Mouse (Mus musculus) colon, adult 2 months (tissue): ENCODE data around the gene Mettl23. TPM values are rescaled to one million over a fixed set of nuclear protein-coding genes. Genes with fewer than 3 reads are reported as not detected.

ENCODE experiments used
- polyA plus RNA-seq: library from polyadenylated mRNA; depleted of rRNA; stranded (reverse); fragments of >200 nt; gene quantifications from 2 replicates; pipeline ENCODE4 v1.2.3, GENCODE M21; 2012; rRNA removed

The Mettl23 gene
- polyA plus RNA-seq, result 16.8 and 20.8 TPM in 2 replicates

DNA sequence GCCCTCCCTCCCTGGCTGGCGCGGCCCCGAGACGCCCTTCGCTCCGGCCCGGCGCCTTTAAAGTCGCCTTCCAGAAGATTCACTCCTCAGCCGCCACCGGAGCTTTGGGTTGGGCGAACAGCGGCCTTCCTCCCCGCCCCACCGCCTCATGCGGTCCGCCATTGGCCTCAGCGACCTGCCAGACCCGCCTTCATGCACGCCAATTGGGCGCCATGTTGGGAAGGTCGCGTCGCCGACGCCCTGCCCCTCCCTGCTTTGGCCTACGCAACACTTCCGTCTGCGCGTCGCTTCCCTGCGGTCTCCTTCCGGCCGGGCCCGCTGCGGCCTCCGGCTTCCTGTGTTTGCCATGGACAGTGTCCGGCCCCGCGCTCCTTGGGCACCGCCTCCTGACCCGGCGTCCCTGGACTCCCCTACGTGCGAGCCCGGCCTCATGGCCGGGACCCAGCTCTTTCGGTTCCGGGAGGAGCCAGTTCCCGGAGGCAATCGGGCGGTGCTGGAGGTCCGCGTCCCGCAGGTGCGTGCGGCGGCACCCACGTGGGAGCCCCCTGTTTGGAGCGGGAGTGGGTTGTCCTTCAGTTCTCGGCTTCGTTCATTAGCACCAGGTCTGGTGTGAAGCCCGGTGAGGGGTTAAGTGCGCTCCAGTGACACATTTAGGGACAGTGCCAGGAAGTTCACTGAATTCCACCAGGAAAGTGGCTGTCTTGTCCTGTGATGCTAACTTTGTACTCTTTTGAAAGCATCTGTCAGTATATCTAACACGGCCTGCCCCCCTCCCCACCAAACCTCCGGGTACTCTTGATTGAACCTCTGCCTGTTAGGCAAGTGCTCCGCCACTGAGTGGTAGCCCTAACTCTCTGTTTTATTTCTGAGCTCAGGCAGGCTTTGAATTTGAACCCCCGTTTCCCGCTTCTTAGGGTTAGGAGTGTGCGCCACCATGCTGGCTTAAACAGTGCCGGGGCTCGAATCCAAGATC is at the start of gene Mettl23, which contains the start of gene Jmjd6:
TSS of gene Mettl23 (plus strand) at position 18 of the 973 bp plus-strand sequence.
TSS of gene Jmjd6 (minus strand) at position 189 of the 973 bp plus-strand sequence.

DNA sequence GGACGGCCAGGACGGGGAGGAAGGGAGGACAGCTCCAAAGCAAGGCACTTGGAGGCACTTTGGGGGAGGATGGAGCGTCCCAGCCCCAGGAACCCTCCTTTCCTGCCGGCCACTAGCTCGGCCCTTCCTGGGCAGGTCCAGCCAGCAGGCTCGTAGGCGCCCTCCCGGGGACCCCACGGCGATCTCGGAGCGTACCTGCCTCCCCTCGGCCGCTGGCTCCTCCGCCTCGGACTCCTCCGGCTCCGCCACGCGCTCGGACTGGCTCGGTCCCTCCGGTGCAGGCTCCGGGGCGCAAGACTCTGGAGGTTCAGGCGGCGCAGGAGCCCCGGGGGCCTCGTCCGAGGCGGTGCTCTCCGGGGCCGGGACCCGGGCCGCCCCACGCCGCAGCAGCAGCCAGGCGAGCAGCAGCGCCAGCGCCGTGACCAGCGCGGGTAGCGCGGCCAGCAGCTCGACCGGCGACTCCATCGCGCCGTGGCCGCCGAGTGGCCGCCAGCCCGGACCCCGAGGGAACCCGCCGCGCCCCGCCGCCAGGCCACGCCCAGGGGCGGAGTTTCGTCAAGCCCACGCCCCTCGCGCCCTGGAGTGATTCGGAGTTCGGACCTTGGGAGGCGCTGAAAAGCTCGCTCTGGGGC is 15.4 kb upstream of the Mettl23 start, which contains the start of gene Mxra7:
TSS of gene Mxra7 (minus strand) at position 513 of the 632 bp plus-strand sequence.

GRCm38 (mm10) chr11:116852291-116852890 is 9.3 kb downstream of the Mettl23 start, which contains the start of gene Mfsd11:
Gene Mfsd11, plus strand, starts transcription at chr11:116852440.

DNA sequence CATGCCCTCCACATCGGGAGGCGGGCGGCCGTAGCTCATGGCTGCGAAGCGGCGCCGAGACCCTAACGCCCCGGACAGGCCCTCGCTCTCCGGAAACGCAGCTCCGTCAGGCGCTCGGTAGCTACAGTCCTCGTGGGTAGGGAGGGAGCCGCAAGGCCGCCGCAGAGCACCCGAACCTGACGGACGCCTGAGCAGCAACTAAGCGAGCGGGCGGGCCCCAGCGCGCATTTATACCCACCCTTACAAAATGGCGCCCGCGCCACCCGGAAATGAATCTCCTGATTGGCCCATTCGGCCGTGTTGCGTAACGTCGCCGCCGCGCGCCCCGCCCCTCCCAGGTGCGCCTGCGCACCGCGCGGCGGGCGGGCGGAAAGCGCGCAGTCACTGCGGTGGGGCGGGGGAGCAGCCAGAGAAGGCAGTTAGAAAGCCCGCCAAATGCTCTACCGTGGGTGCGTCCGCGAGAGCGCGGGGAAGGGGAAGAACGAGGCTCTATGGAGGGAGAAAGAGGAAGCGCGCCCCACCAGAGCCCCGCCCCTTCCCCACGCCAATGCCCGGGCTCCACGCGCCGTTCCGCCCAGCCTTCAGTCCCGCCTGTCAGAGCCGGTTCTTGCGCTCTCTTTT is 9.9 kb downstream of the Mettl23 start, which contains the start of gene Srsf2:
TSS of gene Srsf2 (minus strand) at position 204 of the 621 bp plus-strand sequence.

Other genes with a start within 250 kb of the Mettl23 start
- gene Rhbdf2, start 216.3 kb upstream of the Mettl23 start, polyA plus RNA-seq, result 38.9 and 40.1 TPM in 2 replicates
- 0.60 and 0.79 TPM in 2 replicates for gene Prcd, start 189.7 kb upstream of the Mettl23 start, polyA plus RNA-seq
- 43.5 and 44.8 TPM in 2 replicates for gene Cygb, start 189.0 kb upstream of the Mettl23 start, polyA plus RNA-seq
- gene St6galnac1, start 67.8 kb upstream of the Mettl23 start, polyA plus RNA-seq, result 11.4 TPM in 1 of 2 replicates, not detected in the other
- 75.7 and 86.1 TPM in 2 replicates for gene Mxra7, start 15.2 kb upstream of the Mettl23 start, polyA plus RNA-seq
- gene Jmjd6, start 171 bp downstream of the Mettl23 start, polyA plus RNA-seq, result 22.3 and 22.9 TPM in 2 replicates
- gene Mfsd11, start 9.2 kb downstream of the Mettl23 start, polyA plus RNA-seq, result 27.8 and 33.8 TPM in 2 replicates
- 930 and 1,078 TPM in 2 replicates for gene Srsf2, start 9.8 kb downstream of the Mettl23 start, polyA plus RNA-seq
- gene Mgat5b, start 75.6 kb downstream of the Mettl23 start, polyA plus RNA-seq, result 0.42 TPM in 2 replicates